ENCODE assay signal across 10 mouse cellular contexts in the genomic region with DNA sequence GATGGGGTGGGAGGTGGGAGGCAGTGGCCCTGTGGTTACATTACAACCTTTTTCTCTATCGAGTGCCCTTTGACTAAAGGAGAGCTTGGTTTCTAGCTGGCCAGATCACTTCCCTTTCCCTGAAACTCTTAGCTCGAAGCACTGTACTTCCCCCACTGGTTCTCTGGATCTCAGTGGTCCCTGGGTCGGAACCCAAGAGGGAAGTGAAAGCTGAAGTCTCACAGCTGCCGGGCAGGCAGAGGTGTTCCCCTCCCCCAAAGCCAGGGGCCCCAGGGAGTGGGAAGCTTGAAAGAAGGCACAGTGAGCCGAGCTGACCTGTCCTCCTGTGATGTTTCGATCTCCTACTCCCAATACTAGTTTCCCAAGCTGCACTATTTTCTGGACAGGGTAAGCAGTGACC. TPM values are rescaled to one million over a fixed set of nuclear protein-coding genes. Genes with fewer than 3 reads are reported as not detected.
DNase-seq lines count a peak whose midpoint lies in the region; ATAC-seq and TF ChIP-seq lines count a peak whose summit lies in the region.
"Had no signal": no experiment of that assay in that cellular context is flagged by ENCODE, and none has a peak within 500 bp of the region (broad histone marks: within the 10 kb centered on the region; RNA-seq: fewer than 3 reads in every experiment).

No protein-coding gene starts in this region.

- H3K4me2 ChIP-seq in intestine, embryonic 14.5 days (ENCODE audit: low read length) = peak overlapping the region; percentile 31
- no peak overlapping the region for H3K4me2 ChIP-seq in intestine, postnatal 0 days (replicated peaks; ENCODE audit: low read depth)
- H3K4me2 ChIP-seq in heart, embryonic 12.5 days = peak overlapping the region; percentile 37
- no peak overlapping the region for H3K4me2 ChIP-seq in hindbrain, embryonic 11.5 days (replicated peaks; ENCODE audit: low read depth, low read length)
- H3K4me2 ChIP-seq: embryonic facial prominence, embryonic 13.5 days had no signal

- peak overlapping the region; percentile 69 for H3K27ac ChIP-seq in intestine, embryonic 14.5 days (ENCODE audit: low read depth)
- no peak overlapping the region for H3K27ac ChIP-seq in intestine, postnatal 0 days (ENCODE audit: low read depth, low read length)
- H3K27ac ChIP-seq in heart, embryonic 12.5 days (ENCODE audit: poor library complexity, severe bottlenecking) = no peak overlapping the region
- no peak overlapping the region for H3K27ac ChIP-seq in hindbrain, embryonic 11.5 days (ENCODE audit: low read depth, low read length)
- H3K27ac ChIP-seq: embryonic facial prominence, embryonic 13.5 days had no signal

- H3K27me3 ChIP-seq in intestine, embryonic 14.5 days (replicated peaks; ENCODE audit: control insufficient read depth, insufficient read depth, low read length) = no peaks in the 10 kb centered on the region
- no peaks in the 10 kb centered on the region for H3K27me3 ChIP-seq in intestine, postnatal 0 days (replicated peaks; ENCODE audit: control insufficient read depth, insufficient read depth, low read length)
- H3K27me3 ChIP-seq in heart, embryonic 12.5 days (replicated peaks) = no peaks in the 10 kb centered on the region
- no peaks in the 10 kb centered on the region for H3K27me3 ChIP-seq in hindbrain, embryonic 11.5 days (ENCODE audit: control insufficient read depth, insufficient read depth, low read length)
- H3K27me3 ChIP-seq: embryonic facial prominence, embryonic 13.5 days had no signal

- H3K4me3 ChIP-seq in intestine, embryonic 14.5 days (ENCODE audit: low read depth, low read length) = no peak overlapping the region
- no peak overlapping the region for H3K4me3 ChIP-seq in intestine, postnatal 0 days (ENCODE audit: low read depth, low read length)
- H3K4me3 ChIP-seq in heart, embryonic 12.5 days = no peak overlapping the region
- H3K4me3 ChIP-seq in hindbrain, embryonic 11.5 days (ENCODE audit: low read depth, low read length) = no peak overlapping the region
- H3K4me3 ChIP-seq: embryonic facial prominence, embryonic 13.5 days; myocyte had no signal

- no peaks in the 10 kb centered on the region for H3K9me3 ChIP-seq in intestine, embryonic 14.5 days (ENCODE audit: control insufficient read depth, low read length)
- no peaks in the 10 kb centered on the region for H3K9me3 ChIP-seq in intestine, postnatal 0 days (ENCODE audit: control insufficient read depth)
- H3K9me3 ChIP-seq in heart, embryonic 12.5 days (replicated peaks) = no peaks in the 10 kb centered on the region
- no peaks in the 10 kb centered on the region for H3K9me3 ChIP-seq in hindbrain, embryonic 11.5 days (ENCODE audit: control insufficient read depth, low read length)
- H3K9me3 ChIP-seq: embryonic facial prominence, embryonic 13.5 days had no signal

- H3K36me3 ChIP-seq in intestine, embryonic 14.5 days (ENCODE audit: control insufficient read depth, insufficient read depth, low read length) = no peaks in the 10 kb centered on the region
- no peaks in the 10 kb centered on the region for H3K36me3 ChIP-seq in intestine, postnatal 0 days (ENCODE audit: control insufficient read depth, insufficient read depth)
- H3K36me3 ChIP-seq in heart, embryonic 12.5 days = no peaks in the 10 kb centered on the region
- no peaks in the 10 kb centered on the region for H3K36me3 ChIP-seq in hindbrain, embryonic 11.5 days (ENCODE audit: control insufficient read depth, insufficient read depth, low read length)
- H3K36me3 ChIP-seq: embryonic facial prominence, embryonic 13.5 days had no signal

- no peak for TF ChIP-seq CTCF in intestine, postnatal 0 days (IDR thresholded peaks at IDR 0.05; ENCODE audit: low read depth)

- H3K4me1 ChIP-seq in intestine, embryonic 14.5 days (replicated peaks; ENCODE audit: control insufficient read depth, insufficient read depth, low read length) = peaks cover 11% of the 10 kb centered on the region
- H3K4me1 ChIP-seq in intestine, postnatal 0 days (replicated peaks; ENCODE audit: control insufficient read depth, insufficient read depth, low read length) = 0 out of 2 replicates have a peak, but pooled peaks cover 3% of the 10 kb centered on the region
- peaks cover 30% of the 10 kb centered on the region for H3K4me1 ChIP-seq in heart, embryonic 12.5 days (replicated peaks)
- no peaks in the 10 kb centered on the region for H3K4me1 ChIP-seq in hindbrain, embryonic 11.5 days (replicated peaks; ENCODE audit: control insufficient read depth, insufficient read depth, low read length)

- no peak overlapping the region for H3K9ac ChIP-seq in intestine, embryonic 14.5 days (ENCODE audit: low read length)
- no peak overlapping the region for H3K9ac ChIP-seq in intestine, postnatal 0 days (ENCODE audit: low read depth, low read length)
- no peak overlapping the region for H3K9ac ChIP-seq in heart, embryonic 12.5 days
- H3K9ac ChIP-seq in hindbrain, embryonic 11.5 days (ENCODE audit: low read depth, low read length) = no peak overlapping the region
- H3K9ac ChIP-seq: embryonic facial prominence, embryonic 13.5 days had no signal

- peak; percentile 36; the same call in 1 of the 2 replicates for ATAC-seq in intestine, embryonic 14.5 days (replicated peaks; ENCODE audit: low FRiP score, low TSS enrichment, low read depth)
- no peak for ATAC-seq in intestine, postnatal 0 days
- ATAC-seq in heart, embryonic 12.5 days (ENCODE audit: insufficient number of reproducible peaks, low FRiP score) = no peak
- no peak for ATAC-seq in hindbrain, embryonic 11.5 days (ENCODE audit: low FRiP score)

- DNase-seq in intestine, embryonic 14.5 days (ENCODE audit: low spot score) = peak; percentile 61
- DNase-seq in 416B (ENCODE audit: low read depth) = peak; percentile 34
- DNase-seq in lung, postnatal 14 days = peak; percentile 46
- no peak for DNase-seq in yolk sac, embryonic 10.5 days (ENCODE audit: low spot score)
- no peak for DNase-seq in hindbrain, embryonic 11.5 days (ENCODE audit: low spot score)
- no peak for DNase-seq in adrenal gland, adult (ENCODE audit: inconsistent age in 2 of 2, low spot score in 1 of 2)

- 12% methylated on average over 6 of the region's 6 CpGs for WGBS in intestine, embryonic 14.5 days
- WGBS in intestine, postnatal 0 days = 29% methylated on average over 6 of the region's 6 CpGs
- 10% methylated on average over 6 of the region's 6 CpGs for WGBS in heart, embryonic 12.5 days
- 26% methylated on average over 6 of the region's 6 CpGs for WGBS in hindbrain, embryonic 11.5 days

RNA-seq across cellular contexts. Expression of gene Cd164, which starts 54.0 kb away (rescaled TPM):
- 180 and 184 TPM in 2 replicates for polyA plus RNA-seq in intestine, embryonic 14.5 days (2014; fragmentation: Nextera tagmentation; extraction: Ambion mirVana)
- polyA plus RNA-seq in intestine, postnatal 0 days (2015; fragmentation: Nextera tagmentation; extraction: Ambion mirVana) = 181 and 189 TPM in 2 replicates
- 217 and 224 TPM in 2 replicates for polyA plus RNA-seq in heart, embryonic 12.5 days (2016; fragmentation: Nextera tagmentation; extraction: Ambion mirVana)
- polyA plus RNA-seq in hindbrain, embryonic 11.5 days (2014; fragmentation: Nextera tagmentation; extraction: Ambion mirVana) = 122 and 123 TPM in 2 replicates

Comparison
In these comparisons a context has a peak if more than half of its experiments do, and no peak if none do; other contexts are left out.
1. H3K4me2 ChIP-seq: peak in intestine, embryonic 14.5 days (single experiment) and heart, embryonic 12.5 days (single experiment); none in intestine, postnatal 0 days (single experiment) and hindbrain, embryonic 11.5 days (single experiment).
2. DNase-seq: peak in intestine, embryonic 14.5 days (single experiment), 416B (single experiment) and lung, postnatal 14 days (single experiment); none in yolk sac, embryonic 10.5 days (single experiment), hindbrain, embryonic 11.5 days (single experiment) and adrenal gland, adult (0 of 2).